Mouse (Mus musculus): ENCODE results near the gene Rnf180.
A peak's percentile ranks its signal among the peaks of the same experiment; 100 is the strongest.
"Not testable (repeated sequence)": the region's sequence is repeated elsewhere in the genome, so short reads cannot be mapped to it uniquely, and the experiment has no call there.

Rnf180 gene

DNA sequence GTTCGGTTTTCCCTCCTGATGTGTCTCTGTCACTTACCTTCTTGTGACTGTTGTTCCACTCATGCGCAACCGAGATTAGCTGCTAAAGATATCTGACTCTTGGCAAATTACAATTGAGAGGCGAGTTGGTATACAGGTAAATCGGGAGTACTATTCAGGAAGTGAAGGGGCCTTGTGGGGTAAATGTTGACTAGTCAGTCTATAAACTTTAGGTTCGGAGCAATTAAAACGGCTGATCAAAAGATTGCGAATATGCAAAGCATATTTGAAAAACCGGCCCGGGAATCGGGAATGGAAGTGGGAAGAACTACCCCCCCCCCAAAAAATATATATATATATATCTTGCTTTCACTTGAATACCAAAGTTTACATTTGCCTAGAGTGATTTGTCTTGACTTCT, at the start of gene Rnf180:
Gene Rnf180 (minus strand): TSS at position 101 of the 400 bp plus-strand sequence.
- DNase-seq (ENCODE audit: low read depth, low spot score): no peak

DNA sequence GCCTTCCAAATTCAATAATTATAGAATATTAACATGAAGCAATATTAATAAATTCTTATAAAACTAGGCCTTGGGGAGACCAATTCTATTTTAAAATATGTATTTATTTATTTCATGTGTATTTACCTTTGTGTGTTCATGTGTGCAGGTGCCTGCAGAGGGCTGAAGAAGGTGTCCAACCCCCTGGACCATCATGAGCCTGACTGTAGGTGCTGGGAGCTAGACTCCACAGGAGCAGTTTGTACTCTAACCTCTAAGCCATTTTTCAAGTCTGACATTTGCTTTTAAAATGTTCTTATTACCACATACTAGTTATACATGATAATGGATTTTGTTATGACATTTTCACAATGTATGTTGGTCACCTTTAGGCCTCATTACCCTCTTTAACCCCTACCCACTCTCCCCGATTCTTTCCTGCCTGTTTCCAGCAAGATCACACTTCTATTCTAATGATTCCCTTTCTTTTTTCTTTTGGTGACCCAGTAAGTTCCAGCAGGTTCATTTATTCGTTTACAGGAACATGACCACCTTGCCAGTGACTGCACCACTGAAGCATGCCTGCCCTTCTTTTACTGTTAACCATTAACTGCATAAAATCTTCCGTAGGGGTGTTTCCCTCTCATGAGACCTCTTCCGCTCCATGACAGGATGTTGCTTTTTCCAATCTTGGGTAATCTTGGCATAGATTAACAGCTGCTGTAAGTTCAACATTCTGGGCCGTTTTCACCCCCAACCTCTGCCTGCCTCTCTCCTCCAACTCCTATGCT, 36.8 kb upstream of the Rnf180 start:
- no peak for DNase-seq (ENCODE audit: low read depth, low spot score)

DNA sequence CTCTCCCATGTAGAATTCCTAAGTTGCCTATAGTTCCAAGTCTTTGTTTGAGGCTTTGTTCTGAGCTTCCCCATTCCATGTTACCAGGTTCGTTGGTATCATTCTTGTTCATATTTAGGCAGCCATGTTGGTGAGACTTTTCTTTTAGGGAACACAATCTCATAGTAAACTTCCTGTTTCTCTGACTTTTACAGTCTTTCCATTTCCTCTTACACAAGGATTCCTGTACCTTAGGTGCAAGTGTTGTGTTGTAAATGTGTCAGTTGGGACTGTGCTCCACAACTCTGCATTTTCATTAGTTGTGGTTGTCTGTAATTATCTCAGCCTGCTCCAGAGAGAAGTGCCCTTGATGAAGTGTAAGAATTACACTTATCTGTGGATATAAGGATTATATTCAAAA, 32.3 kb upstream of the Rnf180 start:
- DNase-seq (ENCODE audit: low read depth, low spot score): no peak

DNA sequence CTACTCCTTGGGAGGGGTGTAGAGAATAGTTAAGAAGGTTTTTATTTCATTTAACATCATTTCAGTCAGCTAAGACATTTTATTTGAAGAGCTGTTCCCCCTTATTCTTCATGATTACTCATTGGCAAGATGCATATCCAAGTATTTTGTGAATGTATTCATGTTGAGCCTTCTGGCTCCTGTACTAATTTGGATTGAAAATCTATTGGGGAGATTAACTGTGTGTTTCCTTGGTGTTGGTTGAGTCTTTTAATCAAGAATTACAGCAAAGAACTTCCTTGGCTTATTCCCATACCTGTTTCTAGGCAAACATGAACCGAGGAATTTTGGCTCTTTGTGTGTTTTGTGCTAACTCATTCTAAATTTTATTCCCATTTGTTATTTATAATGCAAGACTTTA, 22.3 kb upstream of the Rnf180 start:
- DNase-seq (ENCODE audit: low read depth, low spot score): no peak

DNA sequence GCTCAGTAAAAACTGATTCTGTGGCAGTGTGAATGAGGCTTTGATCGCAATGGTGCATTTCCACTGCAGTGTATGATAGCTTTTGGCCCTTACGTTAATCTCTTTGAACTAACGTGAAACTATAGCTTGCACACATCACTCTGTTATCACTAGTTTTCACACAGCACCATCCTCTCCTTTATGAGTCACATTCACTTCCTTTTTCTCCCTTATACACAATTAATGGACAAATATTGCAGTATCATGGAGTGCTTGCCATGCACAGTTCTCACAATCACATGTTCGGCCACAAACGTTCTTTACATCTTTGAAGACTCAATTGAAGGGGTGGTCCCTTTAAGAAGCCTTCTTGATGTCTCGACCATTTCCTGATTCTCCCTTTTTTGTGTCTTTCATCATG, 21.4 kb upstream of the Rnf180 start:
- DNase-seq (ENCODE audit: low read depth, low spot score): no peak

DNA sequence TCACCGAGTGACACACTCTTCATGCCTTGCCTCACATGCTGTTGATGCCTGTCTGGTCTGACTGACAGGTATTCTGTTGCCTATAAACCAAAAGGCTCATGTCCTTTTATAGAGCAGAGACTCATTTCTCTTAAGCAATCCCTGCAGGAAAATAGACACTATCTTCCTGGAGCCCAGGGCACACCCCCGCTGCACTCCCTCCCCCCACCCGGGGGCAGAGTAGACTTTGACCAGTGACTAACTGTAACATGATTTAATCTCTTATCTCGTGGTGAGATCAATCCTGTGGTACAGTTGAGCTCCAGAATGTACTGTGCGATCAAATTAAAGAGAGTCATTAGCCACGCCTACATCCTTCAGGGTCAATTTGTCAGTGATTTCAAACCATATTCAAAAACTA, 18.1 kb upstream of the Rnf180 start:
- DNase-seq (ENCODE audit: low read depth, low spot score): no peak

DNA sequence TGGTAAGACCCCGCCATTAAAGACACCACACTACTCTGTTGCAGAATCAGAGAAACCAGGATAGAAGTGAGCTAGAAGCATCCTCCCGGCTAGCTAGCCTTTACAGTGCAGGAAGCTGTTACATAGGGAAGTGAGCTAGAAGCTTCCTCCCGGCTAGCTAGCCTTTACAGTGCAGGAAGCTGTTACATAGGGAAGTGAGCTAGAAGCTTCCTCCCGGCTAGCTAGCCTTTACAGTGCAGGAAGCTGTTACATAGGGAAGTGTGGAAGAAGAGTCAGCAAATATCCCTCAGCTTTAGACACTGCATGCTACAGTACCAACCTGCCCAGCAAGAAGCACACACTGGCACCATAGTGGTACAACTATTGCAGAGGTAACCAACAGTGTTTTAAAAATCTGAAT, 15.9 kb upstream of the Rnf180 start:
- DNase-seq (ENCODE audit: low read depth, low spot score): not testable (repeated sequence)

DNA sequence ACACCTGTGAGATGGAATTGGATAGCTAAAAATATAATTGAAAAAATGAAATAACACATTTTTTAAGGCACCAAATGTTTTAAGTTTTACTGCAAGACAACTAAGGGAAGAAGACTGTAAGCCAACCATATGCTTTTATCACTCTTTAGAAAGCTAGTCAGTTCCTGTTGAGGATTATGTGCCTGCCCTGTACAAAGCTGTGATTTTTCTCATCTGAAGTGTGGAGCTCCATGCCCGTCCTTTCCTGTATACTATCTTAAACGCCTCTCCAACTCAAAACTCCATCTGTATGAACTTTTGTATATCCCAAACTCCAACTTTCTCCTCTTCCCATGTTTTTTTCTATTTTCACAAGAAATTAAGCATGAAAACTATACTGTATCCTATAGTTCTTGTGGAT, 10.9 kb upstream of the Rnf180 start:
- DNase-seq (ENCODE audit: low read depth, low spot score): no peak

DNA sequence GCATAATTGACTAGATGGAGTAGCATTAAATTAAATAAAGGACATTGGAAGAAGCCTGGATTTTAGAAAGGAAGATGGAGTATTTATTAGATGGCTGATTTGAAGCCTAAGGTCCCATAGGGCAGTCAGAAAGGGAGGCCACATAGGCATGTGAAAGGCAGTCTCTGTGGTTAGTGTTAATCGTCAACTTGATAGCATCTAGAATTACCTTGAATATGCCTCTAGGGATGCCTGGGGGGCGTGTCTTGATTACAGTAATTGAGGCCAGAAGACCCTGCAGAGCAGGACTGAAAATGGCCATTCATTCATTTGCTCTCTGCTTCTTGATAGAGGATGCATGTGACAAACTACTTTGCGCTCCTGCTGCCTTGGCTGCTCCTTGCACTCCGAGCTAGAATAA, 9.4 kb upstream of the Rnf180 start:
- DNase-seq (ENCODE audit: low read depth, low spot score): no peak

DNA sequence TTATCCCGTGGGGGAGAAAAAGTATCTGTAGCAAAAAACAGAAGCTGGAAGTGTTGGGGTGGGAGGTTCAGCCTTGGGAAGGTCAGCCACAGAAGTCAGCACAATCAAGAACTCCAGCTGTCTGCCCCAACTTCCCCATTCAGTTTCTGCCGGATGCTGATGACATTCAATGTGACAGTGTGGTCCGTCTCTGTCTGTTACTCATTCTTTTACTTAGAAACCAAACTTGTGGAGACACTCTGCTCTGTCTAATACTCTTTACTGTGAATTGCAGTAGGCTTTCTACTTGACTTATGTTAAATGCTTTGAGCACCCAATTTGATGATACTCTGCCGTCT, 5.4 kb upstream of the Rnf180 start:
- no peak for DNase-seq (ENCODE audit: low read depth, low spot score)

DNA sequence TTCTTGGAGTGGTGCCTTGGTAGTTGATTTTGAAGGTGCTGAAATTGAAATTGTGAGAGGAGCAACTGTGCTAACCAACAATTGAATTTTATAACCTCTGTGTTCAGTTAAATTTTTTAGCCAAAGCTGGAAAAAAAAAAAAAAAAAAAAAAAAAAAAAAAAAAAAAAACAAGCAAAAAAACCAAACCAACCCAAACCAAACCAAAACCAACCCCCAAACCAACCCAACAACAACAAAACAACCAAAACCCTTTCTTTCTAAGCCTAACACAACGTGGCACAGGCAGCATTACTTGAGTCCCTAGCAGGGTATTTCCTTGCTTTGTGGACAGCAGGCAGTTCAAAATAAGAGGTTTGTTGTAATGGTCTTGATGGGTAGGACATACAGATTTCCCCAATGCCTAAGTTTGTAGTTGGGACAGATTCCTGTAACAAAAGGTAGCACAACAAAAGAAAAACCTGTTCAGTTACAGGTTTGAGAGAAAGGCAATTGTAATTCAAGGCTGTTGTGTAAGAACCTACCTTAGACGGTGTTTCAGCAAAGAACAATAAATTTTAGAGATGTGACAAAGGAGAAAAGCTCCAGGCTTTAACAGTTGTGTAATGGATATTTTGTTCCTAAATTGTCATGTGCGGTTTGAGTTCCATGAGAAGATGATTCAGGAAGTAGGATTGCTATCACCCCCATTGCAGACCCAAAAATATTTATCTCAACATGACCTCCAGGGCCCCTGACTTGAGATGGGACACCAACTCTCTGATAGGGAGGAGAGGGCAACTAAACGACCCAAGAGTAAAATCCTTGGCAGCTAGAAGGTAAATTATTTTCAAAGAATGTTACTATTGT, 4.8 kb upstream of the Rnf180 start:
- no peak for DNase-seq (ENCODE audit: low read depth, low spot score)

DNA sequence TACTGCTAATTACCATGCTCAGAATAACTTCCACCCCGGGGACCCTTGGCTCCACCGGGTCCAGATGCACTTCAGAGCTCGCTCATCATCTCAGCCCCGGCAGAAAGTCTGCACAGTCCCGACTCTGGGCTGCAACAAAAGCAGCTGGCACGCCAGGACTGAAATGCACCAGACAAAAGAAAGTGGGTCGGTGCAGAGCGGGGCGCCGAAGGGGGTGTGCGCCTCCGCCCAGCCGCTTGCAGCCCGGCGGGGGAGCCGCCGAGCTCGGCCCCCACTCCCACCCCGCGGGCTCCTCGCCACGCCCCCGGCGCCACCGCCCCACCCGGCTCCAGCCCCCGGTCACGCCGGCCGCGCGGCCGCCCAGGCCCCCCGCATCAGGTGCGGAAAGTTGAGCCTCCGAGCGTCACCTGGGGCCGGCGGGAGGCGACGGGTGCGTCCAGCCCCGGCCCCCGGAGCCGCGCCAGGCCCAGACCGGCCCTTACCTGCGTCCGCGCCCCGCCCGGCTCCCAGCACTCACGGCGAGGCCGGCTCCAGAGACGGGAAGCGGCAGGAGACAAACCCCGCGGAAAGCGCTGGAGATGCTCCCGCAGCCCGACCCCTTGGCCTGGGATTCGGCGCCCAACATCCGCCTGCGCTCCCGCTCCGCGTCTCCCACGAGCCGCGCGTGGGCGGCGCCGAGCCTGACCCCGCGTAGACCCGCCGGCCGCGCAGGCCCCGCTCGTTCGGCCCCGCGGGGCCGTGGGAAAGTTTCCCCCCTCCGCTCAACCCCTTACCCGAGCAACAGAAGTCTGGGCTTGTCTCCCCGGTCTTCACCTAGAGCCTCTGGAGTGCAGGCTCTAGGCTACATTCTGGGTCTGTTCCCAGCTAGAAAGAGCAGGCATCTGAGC, 591 bp downstream of the Rnf180 start:
- no peak for DNase-seq (ENCODE audit: low read depth, low spot score)

DNA sequence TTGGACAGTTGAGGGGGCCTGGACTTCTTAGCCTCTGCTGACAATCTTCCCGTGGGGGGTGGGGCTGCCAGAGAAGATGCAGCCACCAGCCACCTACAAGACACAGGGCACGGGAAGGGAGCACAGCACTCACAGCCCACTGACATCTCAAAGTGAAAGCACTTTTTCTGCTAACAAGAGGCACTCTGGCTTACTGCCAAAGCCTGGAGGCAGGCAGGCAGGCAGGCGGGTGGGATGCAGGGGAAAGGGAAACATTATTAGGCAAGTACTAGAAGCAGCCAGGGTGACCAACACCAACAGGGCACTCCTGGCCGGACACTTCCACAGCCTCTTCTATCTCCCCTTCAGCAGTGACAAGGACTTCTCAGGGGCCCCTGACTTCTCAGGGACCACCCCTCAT, 2.8 kb downstream of the Rnf180 start:
- no peak for DNase-seq (ENCODE audit: low read depth, low spot score)

DNA sequence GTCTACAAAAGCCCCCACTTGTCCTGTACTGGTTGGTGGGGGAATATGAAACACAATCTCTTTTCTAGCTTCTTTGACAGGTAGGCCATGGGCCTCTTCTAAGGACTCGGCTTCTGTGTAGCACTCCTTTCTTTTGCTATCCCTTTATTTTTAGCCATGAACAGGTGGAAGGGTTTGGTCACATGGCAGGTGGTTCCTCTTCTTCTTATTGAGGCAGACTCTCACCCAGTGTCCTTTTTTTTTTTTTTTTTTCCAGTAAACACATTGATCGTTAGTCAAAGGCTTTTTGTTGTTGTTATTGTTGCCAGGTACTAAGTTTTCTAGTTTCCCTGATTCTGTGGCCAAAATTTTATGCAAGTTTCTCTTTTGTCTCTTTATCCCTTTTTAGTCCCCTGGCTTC, 4.0 kb downstream of the Rnf180 start:
- no peak for DNase-seq (ENCODE audit: low read depth, low spot score)

DNA sequence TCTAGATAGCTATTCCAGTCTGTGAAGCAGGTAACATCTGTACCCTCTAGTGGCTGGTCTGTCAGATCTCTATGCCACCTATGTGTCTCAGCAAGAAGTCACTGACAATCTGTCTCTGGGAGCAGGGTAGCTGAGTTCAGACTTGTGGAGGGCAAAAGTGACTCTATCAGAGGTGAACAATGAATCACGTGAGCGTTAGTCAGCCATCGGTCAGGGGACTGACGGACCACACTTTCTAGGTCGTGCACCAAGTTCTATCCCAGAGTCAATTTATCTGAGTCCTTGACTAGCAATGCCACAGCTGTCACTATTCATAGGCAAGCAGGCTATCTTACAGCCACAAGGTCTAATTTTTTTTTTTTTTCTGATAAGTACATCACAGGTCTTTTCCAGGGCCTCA, 4.6 kb downstream of the Rnf180 start:
- DNase-seq (ENCODE audit: low read depth, low spot score): no peak

DNA sequence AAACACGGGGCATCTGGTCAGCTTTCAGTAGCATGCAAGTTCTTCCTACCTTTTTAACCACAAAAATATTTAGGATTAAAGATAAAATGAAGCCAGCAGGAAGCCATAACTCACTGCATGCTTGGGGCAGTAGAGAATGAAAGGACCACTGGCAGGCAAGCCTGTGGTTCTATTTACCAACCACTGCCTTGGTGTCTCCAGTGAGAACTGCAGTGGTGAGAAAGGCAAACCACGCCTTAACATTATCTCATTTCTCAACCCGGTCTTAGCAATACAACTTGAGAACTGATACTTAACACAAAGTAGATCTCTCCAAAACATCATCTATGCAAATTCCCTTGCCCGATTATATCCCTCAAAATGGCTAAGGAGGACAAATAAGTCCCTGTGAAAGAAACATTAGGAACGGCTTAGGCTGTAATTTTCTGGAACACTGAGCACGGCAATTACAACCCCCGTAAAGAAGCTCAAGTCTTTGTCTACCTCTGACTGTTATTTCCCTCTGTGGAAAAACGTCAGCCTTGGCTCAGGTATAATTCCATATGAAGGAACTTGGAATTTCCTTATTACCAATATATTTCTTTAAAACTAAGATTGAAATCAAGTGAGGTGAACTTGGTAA, 15.1 kb downstream of the Rnf180 start:
- no peak for DNase-seq (ENCODE audit: low read depth, low spot score)

DNA sequence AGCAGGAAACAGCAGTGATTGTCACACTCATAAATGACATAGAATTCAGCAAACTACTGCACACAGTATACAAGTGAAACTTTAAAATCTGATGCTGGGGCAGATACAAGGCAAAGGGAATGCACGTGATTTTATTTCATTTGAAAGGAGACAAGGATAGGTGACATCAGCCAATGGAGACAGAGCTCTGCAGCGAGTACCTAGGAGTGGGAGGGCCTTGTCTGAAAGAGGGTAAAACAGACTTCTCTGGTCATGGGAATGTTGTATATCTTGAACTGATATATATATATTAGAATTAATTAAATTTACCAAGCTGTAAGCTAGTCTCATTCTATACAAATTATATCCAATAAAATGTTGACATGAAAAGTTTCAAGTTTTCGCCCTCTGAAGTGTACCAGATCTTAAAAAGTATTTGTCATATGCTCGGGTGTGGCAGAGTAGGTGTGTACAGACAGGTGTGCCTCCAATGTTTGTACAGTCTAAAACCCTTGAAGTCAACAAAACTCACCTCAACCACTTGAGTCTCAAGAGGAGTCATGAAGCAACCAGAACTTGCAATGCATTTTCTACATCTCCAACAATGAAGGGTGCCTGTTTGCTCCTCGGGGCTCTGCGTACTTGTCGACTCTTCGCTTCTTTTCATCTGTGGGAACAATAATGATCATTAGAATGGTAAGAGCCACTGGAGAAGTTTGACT, 24.1 kb downstream of the Rnf180 start:
- DNase-seq (ENCODE audit: low read depth, low spot score): no peak

DNA sequence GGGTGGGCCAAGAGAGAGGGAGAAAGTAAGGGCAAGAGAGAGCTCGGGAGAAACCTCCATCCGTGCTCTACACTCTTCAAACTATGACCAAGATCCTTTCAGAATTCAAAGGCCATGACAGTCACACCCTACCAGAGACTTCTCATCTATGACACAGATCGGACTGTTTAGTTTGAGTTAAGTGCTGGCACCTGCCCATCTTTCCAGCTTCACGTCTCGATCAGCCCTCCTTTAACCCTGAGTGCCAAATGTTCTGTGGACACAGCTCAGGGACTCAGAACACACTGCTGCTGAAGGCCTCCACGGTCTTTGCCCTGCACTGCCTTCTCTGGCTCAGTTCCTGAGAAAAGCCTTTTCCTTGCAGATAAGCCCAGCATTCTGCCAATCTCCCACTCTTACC, 27.2 kb downstream of the Rnf180 start:
- DNase-seq (ENCODE audit: low read depth, low spot score): no peak

DNA sequence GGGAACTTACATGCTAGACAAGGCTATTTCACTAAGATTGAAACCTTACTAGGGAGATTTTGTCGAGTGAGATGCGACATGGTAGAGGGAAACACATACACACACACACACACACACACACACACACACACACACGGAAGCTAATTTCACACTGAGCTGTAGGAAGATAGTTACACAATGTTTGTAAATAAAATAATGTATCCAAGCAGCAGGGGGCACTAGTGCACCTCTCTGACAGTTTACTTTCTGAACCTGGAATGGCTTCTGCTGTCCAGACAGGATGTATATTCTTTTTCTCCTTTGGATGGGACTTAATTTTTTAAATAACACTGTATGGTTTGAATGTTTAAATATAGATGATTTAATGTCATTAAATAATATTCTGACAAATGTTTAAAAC, 27.9 kb downstream of the Rnf180 start:
- peak; percentile 52 for DNase-seq (ENCODE audit: low read depth, low spot score)

DNA sequence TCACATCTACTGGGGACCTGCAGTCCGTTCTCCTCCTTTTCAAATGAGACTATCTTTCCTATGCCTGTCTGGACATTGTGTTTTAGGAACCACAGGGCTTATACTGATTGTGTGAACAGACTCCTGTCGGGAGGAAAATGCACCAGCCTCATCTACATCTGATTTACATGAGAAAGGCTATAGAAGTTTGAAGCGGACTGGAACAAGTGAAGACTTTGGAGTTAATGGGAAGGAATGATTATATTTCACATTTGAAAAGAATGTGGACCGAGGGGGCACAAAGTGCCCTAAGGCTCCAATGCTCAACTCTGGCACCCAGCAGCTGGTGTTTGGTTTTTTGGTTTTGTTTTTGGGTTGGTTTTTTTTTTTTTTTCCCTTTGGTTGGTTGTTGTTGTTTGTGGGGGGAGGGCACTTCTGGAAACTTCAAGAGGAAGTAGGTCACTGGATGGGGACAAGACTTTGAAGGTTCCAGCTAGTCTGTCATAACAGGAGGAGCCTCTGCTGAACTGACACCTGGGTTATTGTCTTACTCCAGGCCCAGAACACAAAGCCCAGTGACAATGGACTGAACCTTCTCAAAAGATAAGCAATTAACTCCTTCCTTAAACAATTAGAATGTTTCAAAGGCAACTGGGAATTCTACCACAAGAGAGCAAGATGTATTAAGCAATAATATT, 37.7 kb downstream of the Rnf180 start:
- DNase-seq (ENCODE audit: low read depth, low spot score): no peak

DNA sequence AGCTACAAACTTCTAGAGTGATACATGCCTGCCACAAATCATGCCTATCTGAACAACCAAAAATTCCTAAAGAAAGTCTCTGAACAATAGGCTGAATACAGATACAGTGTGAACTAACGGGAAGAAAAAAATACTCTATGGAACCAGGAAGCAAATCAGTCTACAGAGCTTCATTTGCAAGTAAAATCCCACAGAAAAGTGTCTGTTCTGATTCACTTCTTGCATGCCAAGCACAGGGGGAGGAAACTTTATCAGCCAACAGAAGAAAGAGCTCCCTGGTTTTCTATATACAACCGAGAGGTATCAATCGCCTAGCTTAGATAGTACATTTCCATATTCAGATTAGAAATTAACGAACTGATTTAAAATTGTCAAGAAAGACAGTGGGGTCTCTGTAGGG, 43.8 kb downstream of the Rnf180 start:
- DNase-seq (ENCODE audit: low read depth, low spot score): no peak

All from 3T3-L1 (cell line).